Mouse (Mus musculus) layer of hippocampus, adult 11-12 months (tissue): Measurements from ENCODE around the gene C8g.

Experiments
- DNase-seq: peaks from one replicate; pipeline ENCODE4 v3.0.0; 2022; ENCODE audit warnings: low spot score

C8g gene

GRCm38 (mm10) chr2:25501593-25502486, at the start of gene C8g:
Gene C8g, minus strand, starts transcription at chr2:25501719.
- DNase-seq: no peak

GRCm38 (mm10) chr2:25551186-25551585, 49.7 kb upstream of the C8g start:
- peak; percentile 64 for DNase-seq

- no peak for DNase-seq
Measured at GRCm38 (mm10) chr2:25549021-25549991, 47.8 kb upstream of the C8g start.

GRCm38 (mm10) chr2:25546811-25547491, 45.4 kb upstream of the C8g start, which contains the start of gene Traf2:
Gene Traf2, minus strand, starts transcription at chr2:25546940.
- peak; percentile 99 for DNase-seq

GRCm38 (mm10) chr2:25545996-25546810, 44.7 kb upstream of the C8g start:
- DNase-seq: no peak

- DNase-seq: no peak
Measured at GRCm38 (mm10) chr2:25541644-25542367, 40.3 kb upstream of the C8g start.

- DNase-seq: no peak
Measured at GRCm38 (mm10) chr2:25540541-25540948, 39.0 kb upstream of the C8g start.

- DNase-seq: no peak
Measured at GRCm38 (mm10) chr2:25536531-25536930, 35.0 kb upstream of the C8g start.

GRCm38 (mm10) chr2:25534866-25535182, 33.3 kb upstream of the C8g start:
- DNase-seq: no peak

- peak; percentile 65 for DNase-seq
Measured at GRCm38 (mm10) chr2:25534178-25534865, 32.8 kb upstream of the C8g start.

GRCm38 (mm10) chr2:25533707-25534106, 32.2 kb upstream of the C8g start:
- DNase-seq: no peak

- DNase-seq: no peak
Measured at GRCm38 (mm10) chr2:25526510-25527302, 25.2 kb upstream of the C8g start.

- no peak for DNase-seq
Measured at GRCm38 (mm10) chr2:25509912-25510311, 8.4 kb upstream of the C8g start.

- DNase-seq: no peak
Measured at GRCm38 (mm10) chr2:25506964-25507363, 5.4 kb upstream of the C8g start.

- no peak for DNase-seq
Measured at GRCm38 (mm10) chr2:25505860-25506259, 4.3 kb upstream of the C8g start.

GRCm38 (mm10) chr2:25505000-25505399, 3.5 kb upstream of the C8g start:
- DNase-seq: no peak

- no peak for DNase-seq
Measured at GRCm38 (mm10) chr2:25504538-25504937, 3.0 kb upstream of the C8g start.

- DNase-seq: no peak
Measured at GRCm38 (mm10) chr2:25502726-25503125, 1.2 kb upstream of the C8g start.
